Mouse (Mus musculus) ES-E14 (cell line): ENCODE data around the gene Rhd.
"Not testable (repeated sequence)": the region's sequence is repeated elsewhere in the genome, so short reads cannot be mapped to it uniquely, and the experiment has no call there.

Experiments used
- CHD2 ChIP-seq: IDR thresholded peaks from 2 replicates; pipeline ENCODE4 v1.6.1; 2014; ENCODE audit warnings: mild to moderate bottlenecking, low read depth, low read length, inconsistent platforms
- HCFC1 ChIP-seq: IDR thresholded peaks from 2 replicates; pipeline ENCODE4 v1.6.1; 2012; ENCODE audit warnings: low read length, inconsistent platforms, borderline replicate concordance; ENCODE audit not compliant: insufficient read depth
- MAFK ChIP-seq: IDR thresholded peaks from 2 replicates; pipeline ENCODE4 v1.6.1; 2014; ENCODE audit warnings: mild to moderate bottlenecking, low read depth, low read length, inconsistent platforms; ENCODE audit not compliant: insufficient read depth
- ZC3H11A ChIP-seq: IDR thresholded peaks from 2 replicates; pipeline ENCODE4 v1.6.1; 2012; ENCODE audit warnings: low read depth, mild to moderate bottlenecking, inconsistent platforms, low read length, borderline replicate concordance
- ZNF384 ChIP-seq: IDR thresholded peaks from 2 replicates; pipeline ENCODE4 v1.6.1; 2012; ENCODE audit warnings: low read depth, low read length, inconsistent platforms

DNA sequence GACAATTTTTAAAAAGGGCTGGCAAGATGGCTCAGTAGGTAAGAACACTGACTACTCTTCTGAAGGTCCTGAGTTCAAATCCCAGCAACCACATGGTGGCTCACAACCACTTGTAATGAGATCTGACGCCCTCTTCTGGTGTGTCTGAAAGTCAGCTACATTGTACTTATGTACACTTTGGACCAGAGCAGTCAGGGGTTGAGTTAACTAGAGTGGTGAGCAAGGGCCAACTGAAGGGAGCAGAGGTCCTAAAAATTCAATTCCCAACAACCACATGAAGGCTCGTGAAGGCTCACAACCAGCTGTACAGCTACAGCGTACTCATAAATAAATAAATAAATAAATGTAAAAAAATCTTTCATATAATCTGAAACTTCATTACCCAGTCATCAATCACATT is 25.6 kb upstream of the Rhd start:
- TF ChIP-seq ZNF384, CHD2, HCFC1, MAFK, ZC3H11A: not testable (repeated sequence)
